7 mouse cellular contexts compared by ENCODE assay signal in genomic region chr12:100159261-100159975, GRCm38 (mm10). TPM values are rescaled to one million over a fixed set of nuclear protein-coding genes. Genes with fewer than 3 reads are reported as not detected.
DNase-seq lines count a peak whose midpoint lies in the region; ATAC-seq and TF ChIP-seq lines count a peak whose summit lies in the region.

Gene Nrde2 (minus strand): TSS chr12:100159653.

- peak; percentile 88 for DNase-seq in adrenal gland, postnatal 10 days
- DNase-seq in embryonic facial prominence, embryonic 10.5 days (ENCODE audit: low spot score), result peak; percentile 91
- DNase-seq in gonadal fat pad, adult 2 months (ENCODE audit: low read depth), result peak; percentile 75
- DNase-seq in left cerebral cortex, postnatal 4 days, result peak; percentile 89

- H3K4me3 ChIP-seq in embryonic facial prominence, embryonic 10.5 days, result peak within 1 kb of the TSS; percentile 65
- H3K4me3 ChIP-seq in intestine, postnatal 0 days (ENCODE audit: low read depth, low read length), result peak within 1 kb of the TSS; percentile 47
- peak within 1 kb of the TSS; percentile 54 for H3K4me3 ChIP-seq in midbrain, embryonic 12.5 days
- peak within 1 kb of the TSS; percentile 73 for H3K4me3 ChIP-seq in small intestine, adult 2 months (ENCODE audit: low read depth, low read length)

- under 1% methylated on average over 26 of the region's 26 CpGs for WGBS in embryonic facial prominence, embryonic 10.5 days
- under 1% methylated on average over 26 of the region's 26 CpGs for WGBS in intestine, postnatal 0 days
- WGBS in midbrain, embryonic 12.5 days, result under 1% methylated on average over 26 of the region's 26 CpGs
- WGBS in small intestine, adult 2 months, result under 1% methylated on average over 26 of the region's 26 CpGs

- peak within 1 kb of the TSS; percentile 92 for H3K27ac ChIP-seq in embryonic facial prominence, embryonic 10.5 days (replicated peaks)
- H3K27ac ChIP-seq in intestine, postnatal 0 days (ENCODE audit: low read depth, low read length), result peak within 1 kb of the TSS; percentile 46; the same call in 1 of the 2 replicates
- peak within 1 kb of the TSS; percentile 12 for H3K27ac ChIP-seq in midbrain, embryonic 12.5 days (replicated peaks)
- H3K27ac ChIP-seq in small intestine, adult 2 months (ENCODE audit: insufficient read depth, low read depth, low read length), result peak within 1 kb of the TSS; percentile 67

- peak; percentile 96 for ATAC-seq in intestine, postnatal 0 days
- ATAC-seq in midbrain, embryonic 12.5 days (ENCODE audit: low FRiP score, low read depth), result peak; percentile 100

- peak within 1 kb of the TSS; percentile 68 for H3K4me2 ChIP-seq in intestine, postnatal 0 days (replicated peaks; ENCODE audit: low read depth)
- H3K4me2 ChIP-seq in midbrain, embryonic 12.5 days (replicated peaks), result peak within 1 kb of the TSS; percentile 67

- no peaks in the 10 kb centered on the region for H3K27me3 ChIP-seq in embryonic facial prominence, embryonic 10.5 days (replicated peaks; ENCODE audit: low read depth, poor library complexity, severe bottlenecking)
- H3K27me3 ChIP-seq in intestine, postnatal 0 days (replicated peaks; ENCODE audit: control insufficient read depth, insufficient read depth, low read length), result no peaks in the 10 kb centered on the region
- no peaks in the 10 kb centered on the region for H3K27me3 ChIP-seq in midbrain, embryonic 12.5 days
- H3K27me3 ChIP-seq in small intestine, adult 2 months (ENCODE audit: control insufficient read depth, insufficient read depth, low read length), result no peaks in the 10 kb centered on the region

- H3K9ac ChIP-seq in intestine, postnatal 0 days (ENCODE audit: low read depth, low read length), result peak within 1 kb of the TSS; percentile 53
- H3K9ac ChIP-seq in midbrain, embryonic 12.5 days (replicated peaks), result peak within 1 kb of the TSS; percentile 63

- peak; percentile 55; the same call in 1 of the 2 replicates for TF ChIP-seq POLR2A in small intestine, adult 2 months (IDR thresholded peaks at IDR 0.05; ENCODE audit: low read depth, low read length)

- intact Hi-C loops in left cerebral cortex, postnatal 4 days (cut with DNase I), result no loop called here

- H3K36me3 ChIP-seq in embryonic facial prominence, embryonic 10.5 days (replicated peaks), result peaks cover 7% of the 10 kb centered on the region; the same call in 1 of the 2 replicates
- no peaks in the 10 kb centered on the region for H3K36me3 ChIP-seq in intestine, postnatal 0 days (ENCODE audit: control insufficient read depth, insufficient read depth)
- H3K36me3 ChIP-seq in midbrain, embryonic 12.5 days, result no peaks in the 10 kb centered on the region
- H3K36me3 ChIP-seq in small intestine, adult 2 months (ENCODE audit: control insufficient read depth, insufficient read depth, low read length), result peaks cover 2% of the 10 kb centered on the region; the same call in 1 of the 2 replicates

- TF ChIP-seq CTCF in intestine, postnatal 0 days (IDR thresholded peaks at IDR 0.05; ENCODE audit: low read depth), result peak; percentile 36
- TF ChIP-seq CTCF in small intestine, adult 2 months (IDR thresholded peaks at IDR 0.05; ENCODE audit: extremely low read depth, insufficient read length, insufficient replicate concordance, low read depth, low read length), result peak; percentile 27; the same call in 1 of the 2 replicates

- no peaks in the 10 kb centered on the region for H3K9me3 ChIP-seq in embryonic facial prominence, embryonic 10.5 days
- no peaks in the 10 kb centered on the region for H3K9me3 ChIP-seq in intestine, postnatal 0 days (ENCODE audit: control insufficient read depth)
- H3K9me3 ChIP-seq in midbrain, embryonic 12.5 days, result no peaks in the 10 kb centered on the region

- H3K4me1 ChIP-seq in embryonic facial prominence, embryonic 10.5 days, result peaks cover 12% of the 10 kb centered on the region
- H3K4me1 ChIP-seq in intestine, postnatal 0 days (replicated peaks; ENCODE audit: control insufficient read depth, insufficient read depth, low read length), result 0 out of 2 replicates have a peak, but pooled peaks cover 3% of the 10 kb centered on the region
- H3K4me1 ChIP-seq in midbrain, embryonic 12.5 days, result peaks cover 3% of the 10 kb centered on the region
- peaks cover 5% of the 10 kb centered on the region; the same call in 1 of the 2 replicates for H3K4me1 ChIP-seq in small intestine, adult 2 months (ENCODE audit: control insufficient read depth, insufficient read depth, insufficient read length, low read length)

RNA-seq across cellular contexts. Expression of gene Nrde2, which starts in this region (rescaled TPM):
- 10 to 100 TPM; 14.8 to 19.4 TPM for total RNA-seq in adrenal gland, postnatal 10 days (2021)
- 16.0 and 16.2 TPM in 2 replicates for polyA plus RNA-seq in embryonic facial prominence, embryonic 10.5 days (2016; fragmentation: Nextera tagmentation; extraction: Ambion mirVana)
- 9.0 and 10.3 TPM in 2 replicates for polyA plus RNA-seq in gonadal fat pad, adult 2 months (2012; rRNA removed)
- 7.8 and 8.6 TPM in 2 replicates for polyA plus RNA-seq in intestine, postnatal 0 days (2015; fragmentation: Nextera tagmentation; extraction: Ambion mirVana)
- total RNA-seq in left cerebral cortex, postnatal 4 days (2021), result 10 to 100 TPM; 17.8 to 19.9 TPM
- polyA plus RNA-seq in midbrain, embryonic 12.5 days (2016; fragmentation: Nextera tagmentation; extraction: Ambion mirVana), result 14.9 and 15.4 TPM in 2 replicates
- 2.0 and 5.4 TPM in 2 replicates for polyA plus RNA-seq in small intestine, adult 2 months (2012; rRNA removed)

Comparison
In these comparisons a context has a peak if more than half of its experiments do, and no peak if none do; other contexts are left out.
1. Peak in every context shown above with its lines: DNase-seq, ATAC-seq, H3K4me3 ChIP-seq and H3K27ac ChIP-seq.
2. H3K27ac ChIP-seq: peak in every context shown above with its lines; median percentile 92 in embryonic facial prominence, embryonic 10.5 days; 67 in small intestine, adult 2 months; 46 in intestine, postnatal 0 days; 12 in midbrain, embryonic 12.5 days.